Mouse (Mus musculus): ENCODE measurements around the gene Car11. TPM values are rescaled to one million over a fixed set of nuclear protein-coding genes. Genes with fewer than 3 reads are reported as not detected.

Car11 gene
- polyA plus RNA-seq, 1 experiment from 2014 or later = 4.2 TPM

DNA sequence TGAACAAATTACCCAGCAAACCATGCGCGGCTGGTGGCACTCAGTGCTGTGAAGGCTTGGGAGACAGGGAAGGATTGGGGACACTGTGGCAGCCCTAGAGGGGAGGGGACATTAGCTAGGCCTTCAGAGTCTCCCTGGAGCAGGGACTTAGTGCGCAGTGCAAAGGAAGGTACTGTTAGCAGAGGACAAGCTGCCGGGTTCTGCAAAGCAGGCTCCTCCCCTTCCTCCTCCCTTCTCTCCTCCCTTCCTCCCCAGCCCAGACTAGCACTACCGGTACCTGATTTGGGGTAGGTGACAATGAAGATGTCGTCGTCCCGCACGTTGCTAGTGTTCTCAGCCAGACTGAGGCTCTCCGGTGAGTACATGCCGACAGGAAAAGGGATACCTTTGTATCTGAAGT is 42.1 kb downstream of the Car11 start:
- H3K4me2 ChIP-seq (ENCODE audit: low read depth, low read length) = peak overlapping the region; percentile 45
- H3K4me3 ChIP-seq (ENCODE audit: low read length) = peak overlapping the region; percentile 23
- peak; percentile 38 for ATAC-seq (replicated peaks; ENCODE audit: extremely low read depth, insufficient read depth, low FRiP score)
- 28% methylated on average over 11 of the region's 11 CpGs for WGBS
- no peaks in the 10 kb centered on the region for H3K27me3 ChIP-seq (ENCODE audit: control insufficient read depth, insufficient read depth, low read length)
- H3K27ac ChIP-seq (ENCODE audit: low read length) = no peak overlapping the region
- no peaks in the 10 kb centered on the region for H3K36me3 ChIP-seq (ENCODE audit: control insufficient read depth, insufficient read depth)
- no peaks in the 10 kb centered on the region for H3K4me1 ChIP-seq (ENCODE audit: control insufficient read depth, insufficient read depth, low read length)
- 0 out of 2 replicates have a peak overlapping the region, but pooled peaks have one; percentile 28 for H3K9ac ChIP-seq (ENCODE audit: low read length)
- H3K9me3 ChIP-seq (replicated peaks; ENCODE audit: control insufficient read depth, low read length) = 0 out of 2 replicates have a peak, but pooled peaks cover 3% of the 10 kb centered on the region

- Histone ChIP-seq H3K4me2 (ENCODE audit: low read depth, low read length) (peak overlapping the region; percentile 45), H3K4me1 (ENCODE audit: control insufficient read depth, insufficient read depth, low read length) (no peaks in the 10 kb centered on the region), H3K9me3 (replicated peaks; ENCODE audit: control insufficient read depth, low read length) (0 out of 2 replicates have a peak, but pooled peaks cover 3% of the 10 kb centered on the region), H3K9ac (ENCODE audit: low read length) (no peak overlapping the region), H3K36me3 (ENCODE audit: control insufficient read depth, insufficient read depth) (no peaks in the 10 kb centered on the region), H3K27me3 (ENCODE audit: control insufficient read depth, insufficient read depth, low read length) (no peaks in the 10 kb centered on the region; the same call in 1 of the 2 replicates), H3K4me3 (ENCODE audit: low read length) (peak overlapping the region; percentile 23), H3K27ac (ENCODE audit: low read length) (no peak overlapping the region)
- no peak for ATAC-seq (replicated peaks; ENCODE audit: extremely low read depth, insufficient read depth, low FRiP score)
- WGBS = 34% methylated on average over 19 of the region's 19 CpGs
These were observed 42.7 kb downstream of the Car11 start for GRCm38 (mm10) chr7:45742338-45742737.

- 0 out of 2 replicates have a peak, but pooled peaks cover 3% of the 10 kb centered on the region for H3K9me3 ChIP-seq (replicated peaks; ENCODE audit: control insufficient read depth, low read length)
- no peaks in the 10 kb centered on the region for H3K36me3 ChIP-seq (ENCODE audit: control insufficient read depth, insufficient read depth)
- no peaks in the 10 kb centered on the region; the same call in 1 of the 2 replicates for H3K27me3 ChIP-seq (ENCODE audit: control insufficient read depth, insufficient read depth, low read length)
- no peak overlapping the region for H3K4me3 ChIP-seq (ENCODE audit: low read length)
- H3K9ac ChIP-seq (ENCODE audit: low read length) = no peak overlapping the region
- H3K4me2 ChIP-seq (ENCODE audit: low read depth, low read length) = no peak overlapping the region
- H3K27ac ChIP-seq (ENCODE audit: low read length) = no peak overlapping the region
- 29% methylated on average over 2 of the region's 2 CpGs for WGBS
- no peak for ATAC-seq (replicated peaks; ENCODE audit: extremely low read depth, insufficient read depth, low FRiP score)
- no peaks in the 10 kb centered on the region; the same call in 1 of the 2 replicates for H3K4me1 ChIP-seq (ENCODE audit: control insufficient read depth, insufficient read depth, low read length)
These were observed 44.7 kb downstream of the Car11 start for GRCm38 (mm10) chr7:45744387-45744786.

DNA sequence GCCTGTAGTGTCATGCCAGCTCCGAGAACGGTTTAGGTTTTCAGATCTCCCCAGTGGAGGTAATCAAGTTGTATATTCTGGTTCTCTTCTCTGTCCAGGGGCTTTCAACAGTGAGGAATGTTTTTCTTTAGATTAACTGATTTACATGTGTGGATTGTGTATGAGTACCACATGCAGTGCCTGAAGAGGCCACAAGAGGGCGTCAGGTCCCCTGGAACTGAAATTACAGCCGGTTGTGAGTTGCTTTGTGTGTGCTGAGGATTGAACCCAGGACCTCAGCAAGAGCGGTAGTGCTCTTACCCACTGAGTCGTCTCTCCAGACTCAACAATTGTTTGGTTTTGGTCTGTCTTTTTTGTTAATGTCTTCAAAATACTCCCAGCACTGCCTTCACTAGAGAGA is 46.9 kb downstream of the Car11 start:
- H3K4me3 ChIP-seq (ENCODE audit: low read length) = no peak overlapping the region
- H3K9me3 ChIP-seq (replicated peaks; ENCODE audit: control insufficient read depth, low read length) = 0 out of 2 replicates have a peak, but pooled peaks cover 3% of the 10 kb centered on the region
- no peaks in the 10 kb centered on the region; the same call in 1 of the 2 replicates for H3K4me1 ChIP-seq (ENCODE audit: control insufficient read depth, insufficient read depth, low read length)
- no peak for ATAC-seq (replicated peaks; ENCODE audit: extremely low read depth, insufficient read depth, low FRiP score)
- H3K27ac ChIP-seq (ENCODE audit: low read length) = no peak overlapping the region
- no peak overlapping the region for H3K9ac ChIP-seq (ENCODE audit: low read length)
- H3K27me3 ChIP-seq (ENCODE audit: control insufficient read depth, insufficient read depth, low read length) = no peaks in the 10 kb centered on the region; the same call in 1 of the 2 replicates
- WGBS = 63% methylated on average over 6 of the region's 6 CpGs
- H3K4me2 ChIP-seq (ENCODE audit: low read depth, low read length) = no peak overlapping the region
- H3K36me3 ChIP-seq (ENCODE audit: control insufficient read depth, insufficient read depth) = no peaks in the 10 kb centered on the region

DNA sequence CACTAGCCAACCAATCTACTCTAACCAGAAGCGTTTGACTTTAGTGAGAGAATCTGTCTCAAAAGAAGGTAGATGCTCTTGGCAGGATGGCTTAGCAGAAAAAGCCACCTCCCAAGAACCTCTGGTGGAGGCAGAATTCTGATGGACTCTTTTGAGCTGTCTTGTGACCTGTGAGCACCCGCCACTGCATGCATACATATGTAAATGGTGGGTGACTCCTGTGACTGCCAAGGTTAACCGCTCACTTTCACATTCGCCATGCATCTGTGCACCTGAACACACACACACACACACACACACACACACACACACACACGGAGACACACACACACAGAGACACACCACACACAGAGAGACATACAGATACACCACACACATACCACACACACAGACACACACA is 47.8 kb downstream of the Car11 start:
- no peak for ATAC-seq (replicated peaks; ENCODE audit: extremely low read depth, insufficient read depth, low FRiP score)
- no peak overlapping the region for H3K4me3 ChIP-seq (ENCODE audit: low read length)

GRCm38 (mm10) chr7:45748110-45748509 is 48.5 kb downstream of the Car11 start:
- Histone ChIP-seq H3K4me2 (ENCODE audit: low read depth, low read length) (no peak overlapping the region), H3K9ac (ENCODE audit: low read length) (no peak overlapping the region), H3K27me3 (ENCODE audit: control insufficient read depth, insufficient read depth, low read length) (no peaks in the 10 kb centered on the region; the same call in 1 of the 2 replicates), H3K27ac (ENCODE audit: low read length) (no peak overlapping the region), H3K4me3 (ENCODE audit: low read length) (no peak overlapping the region), H3K9me3 (replicated peaks; ENCODE audit: control insufficient read depth, low read length) (0 out of 2 replicates have a peak, but pooled peaks cover 3% of the 10 kb centered on the region), H3K36me3 (ENCODE audit: control insufficient read depth, insufficient read depth) (no peaks in the 10 kb centered on the region), H3K4me1 (ENCODE audit: control insufficient read depth, insufficient read depth, low read length) (no peaks in the 10 kb centered on the region; the same call in 1 of the 2 replicates)
- no peak for ATAC-seq (replicated peaks; ENCODE audit: extremely low read depth, insufficient read depth, low FRiP score)
- 63% methylated on average over 7 of the region's 7 CpGs for WGBS

More for the DNA sequence above, 47.8 kb downstream of the Car11 start:
- Histone ChIP-seq H3K27ac (ENCODE audit: low read length) (no peak overlapping the region), H3K9ac (ENCODE audit: low read length) (no peak overlapping the region), H3K27me3 (ENCODE audit: control insufficient read depth, insufficient read depth, low read length) (no peaks in the 10 kb centered on the region; the same call in 1 of the 2 replicates), H3K36me3 (ENCODE audit: control insufficient read depth, insufficient read depth) (no peaks in the 10 kb centered on the region), H3K4me2 (ENCODE audit: low read depth, low read length) (no peak overlapping the region), H3K9me3 (replicated peaks; ENCODE audit: control insufficient read depth, low read length) (0 out of 2 replicates have a peak, but pooled peaks cover 3% of the 10 kb centered on the region), H3K4me1 (ENCODE audit: control insufficient read depth, insufficient read depth, low read length) (no peaks in the 10 kb centered on the region; the same call in 1 of the 2 replicates)
- 83% methylated on average over 5 of the region's 5 CpGs for whole genome bisulfite sequencing

DNA sequence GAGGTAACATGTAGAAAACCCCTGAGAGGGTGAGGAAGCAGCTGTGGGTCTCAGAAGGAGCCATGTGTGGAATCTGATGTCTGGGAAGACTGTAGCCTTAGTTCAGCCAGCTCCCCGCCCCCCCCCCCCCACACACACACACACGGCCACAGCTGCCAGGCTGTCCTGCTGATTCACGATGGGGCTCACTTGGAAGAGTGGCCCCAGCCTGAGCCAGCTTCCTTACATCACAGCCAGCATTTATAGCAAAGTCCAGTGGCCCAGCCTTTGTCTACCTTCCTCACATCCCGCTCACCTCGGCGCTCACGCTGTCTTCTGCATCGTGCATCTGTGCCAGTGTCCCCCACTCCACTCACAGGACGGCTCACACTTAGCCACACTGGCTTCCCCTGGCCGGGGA is 49.8 kb downstream of the Car11 start:
- H3K27ac ChIP-seq (ENCODE audit: low read length) = no peak overlapping the region
- no peaks in the 10 kb centered on the region; the same call in 1 of the 2 replicates for H3K4me1 ChIP-seq (ENCODE audit: control insufficient read depth, insufficient read depth, low read length)
- no peak overlapping the region for H3K9ac ChIP-seq (ENCODE audit: low read length)
- H3K9me3 ChIP-seq (replicated peaks; ENCODE audit: control insufficient read depth, low read length) = 0 out of 2 replicates have a peak, but pooled peaks cover 3% of the 10 kb centered on the region
- H3K27me3 ChIP-seq (ENCODE audit: control insufficient read depth, insufficient read depth, low read length) = no peaks in the 10 kb centered on the region; the same call in 1 of the 2 replicates
- no peak for ATAC-seq (replicated peaks; ENCODE audit: extremely low read depth, insufficient read depth, low FRiP score)
- H3K36me3 ChIP-seq (ENCODE audit: control insufficient read depth, insufficient read depth) = no peaks in the 10 kb centered on the region
- WGBS = 38% methylated on average over 9 of the region's 10 CpGs
- no peak overlapping the region for H3K4me2 ChIP-seq (ENCODE audit: low read depth, low read length)
- H3K4me3 ChIP-seq (ENCODE audit: low read length) = no peak overlapping the region

GRCm38 (mm10) chr7:45750162-45750561 is 50.5 kb downstream of the Car11 start:
- H3K4me3 ChIP-seq (ENCODE audit: low read length) = no peak overlapping the region
- no peaks in the 10 kb centered on the region; the same call in 1 of the 2 replicates for H3K4me1 ChIP-seq (ENCODE audit: control insufficient read depth, insufficient read depth, low read length)
- no peaks in the 10 kb centered on the region for H3K36me3 ChIP-seq (ENCODE audit: control insufficient read depth, insufficient read depth)
- H3K27me3 ChIP-seq (ENCODE audit: control insufficient read depth, insufficient read depth, low read length) = no peaks in the 10 kb centered on the region; the same call in 1 of the 2 replicates
- no peak overlapping the region for H3K4me2 ChIP-seq (ENCODE audit: low read depth, low read length)
- H3K9me3 ChIP-seq (replicated peaks; ENCODE audit: control insufficient read depth, low read length) = 0 out of 2 replicates have a peak, but pooled peaks cover 3% of the 10 kb centered on the region
- H3K9ac ChIP-seq (ENCODE audit: low read length) = no peak overlapping the region
- ATAC-seq (replicated peaks; ENCODE audit: extremely low read depth, insufficient read depth, low FRiP score) = no peak
- H3K27ac ChIP-seq (ENCODE audit: low read length) = no peak overlapping the region
- WGBS = 76% methylated on average over 9 of the region's 9 CpGs
